Mouse (Mus musculus) MEL (cell line): ENCODE measurements around the gene Syap1.

ENCODE experiments used
- CTCF ChIP-seq, 3 experiments: IDR thresholded peaks in 2 of 3; conservative IDR thresholded peaks in 1 of 3; 2 replicates each; pipeline ENCODE4 v1.5.1; 2011 to 2012; ENCODE audit warnings: low read length in 3 of 3, low read depth in 2 of 3, mild to moderate bottlenecking in 2 of 3, improper control_type of control experiment in 1 of 3, inconsistent platforms in 1 of 3, mixed read lengths in 1 of 3, moderate library complexity in 1 of 3; ENCODE audit not compliant: control insufficient read depth in 1 of 3, insufficient read depth in 1 of 3, poor library complexity in 1 of 3, severe bottlenecking in 1 of 3
- EP300 ChIP-seq, 2 experiments: IDR thresholded peaks; 2 replicates each; pipeline ENCODE4 v1.6.1; 2011; ENCODE audit warnings: improper control_type of control experiment in 2 of 2, low read length in 2 of 2, low read depth in 1 of 2, mild to moderate bottlenecking in 1 of 2
- MYC ChIP-seq: IDR thresholded peaks from 2 replicates; pipeline ENCODE4 v1.6.1; 2011; ENCODE audit warnings: low read depth, mild to moderate bottlenecking, low read length, improper control_type of control experiment, moderate library complexity
- POLR2A ChIP-seq, 2 experiments: IDR thresholded peaks; 2 replicates each; pipeline ENCODE4 v1.6.1; 2011 to 2012; ENCODE audit warnings: low read length in 2 of 2, mild to moderate bottlenecking in 2 of 2, control low read depth in 1 of 2, improper control_type of control experiment in 1 of 2, low read depth in 1 of 2, moderate library complexity in 1 of 2; ENCODE audit not compliant: control insufficient read depth in 1 of 2, insufficient read depth in 1 of 2, poor library complexity in 1 of 2
- TCF12 ChIP-seq: IDR thresholded peaks from 2 replicates; pipeline ENCODE4 v1.6.1; 2014; ENCODE audit warnings: low read depth, mild to moderate bottlenecking, inconsistent platforms, low read length, improper control_type of control experiment, moderate library complexity
- ZC3H11A ChIP-seq: IDR thresholded peaks from 2 replicates; pipeline ENCODE4 v1.6.1; 2012; ENCODE audit warnings: low read depth, mild to moderate bottlenecking, inconsistent platforms, low read length, improper control_type of control experiment
- ZNF384 ChIP-seq: IDR thresholded peaks from 2 replicates; pipeline ENCODE4 v1.6.1; 2012; ENCODE audit warnings: low read depth, mild to moderate bottlenecking, inconsistent platforms, low read length, improper control_type of control experiment

- no peak for TF ChIP-seq TCF12
- no peak for TF ChIP-seq ZC3H11A
- TF ChIP-seq MYC = no peak
- no peak for TF ChIP-seq POLR2A (IDR thresholded peaks at IDR 0.05; ENCODE audit: control insufficient read depth in 1 of 2, insufficient read depth in 1 of 2, low read depth in 1 of 2, low read length in 2 of 2, poor library complexity in 1 of 2)
- TF ChIP-seq CTCF (IDR thresholded peaks at IDR 0.05 in 2 of 3, conservative IDR thresholded peaks at IDR 0.05 in 1 of 3; ENCODE audit: control insufficient read depth in 1 of 3, insufficient read depth in 1 of 3, low read depth in 2 of 3, low read length in 3 of 3, poor library complexity in 1 of 3, severe bottlenecking in 1 of 3) = no peak
- TF ChIP-seq EP300 (IDR thresholded peaks at IDR 0.05; ENCODE audit: low read depth in 1 of 2, low read length in 2 of 2) = no peak
- TF ChIP-seq ZNF384 = no peak
Observed at GRCm38 (mm10) chrX:162878236-162878635, 10.0 kb downstream of the Syap1 start.
